Mouse (Mus musculus) B cell, adult 67 days (primary cell): ENCODE results near the gene Sept10. TPM values are rescaled to one million over a fixed set of nuclear protein-coding genes. Genes with fewer than 3 reads are reported as not detected.

ENCODE experiments used
- total RNA-seq, 2 experiments: library from RNA; stranded (reverse); gene quantifications; 4 replicates each; pipeline ENCODE4 v1.2.4; 2023

Sept10 gene
- 1 to 10 TPM; 1.6 to 3.7 TPM for total RNA-seq

GRCm38 (mm10) chr10:59221473-59222270 is at the start of gene Sept10, which contains the start of gene Sowahc:
Sept10 (minus strand) TSS chr10:59221847.
Sowahc (plus strand) TSS chr10:59221953.

Other genes starting within 250 kb of the Sept10 start
- gene Sowahc, start 106 bp upstream of the Sept10 start, total RNA-seq: 1 to 10 TPM; 3.2 TPM
- gene P4ha1, start 101.4 kb upstream of the Sept10 start, total RNA-seq: 10 to 100 TPM in 1 of 2 experiments, 1 to 10 TPM in 1; 6.7 to 13.0 TPM
- 10 to 100 TPM in 1 of 2 experiments, 1 to 10 TPM in 1; 1.5 to 11.2 TPM for gene Gm10273, start 173.8 kb upstream of the Sept10 start, total RNA-seq
- gene Pla2g12b, start 181.8 kb upstream of the Sept10 start, total RNA-seq: not detected
- under 1 TPM in 1 of 2 experiments, not detected in 1; 0.20 TPM for gene Oit3, start 219.9 kb upstream of the Sept10 start, total RNA-seq